Mouse (Mus musculus): Measurements from ENCODE around the gene Ddah2.

DNA sequence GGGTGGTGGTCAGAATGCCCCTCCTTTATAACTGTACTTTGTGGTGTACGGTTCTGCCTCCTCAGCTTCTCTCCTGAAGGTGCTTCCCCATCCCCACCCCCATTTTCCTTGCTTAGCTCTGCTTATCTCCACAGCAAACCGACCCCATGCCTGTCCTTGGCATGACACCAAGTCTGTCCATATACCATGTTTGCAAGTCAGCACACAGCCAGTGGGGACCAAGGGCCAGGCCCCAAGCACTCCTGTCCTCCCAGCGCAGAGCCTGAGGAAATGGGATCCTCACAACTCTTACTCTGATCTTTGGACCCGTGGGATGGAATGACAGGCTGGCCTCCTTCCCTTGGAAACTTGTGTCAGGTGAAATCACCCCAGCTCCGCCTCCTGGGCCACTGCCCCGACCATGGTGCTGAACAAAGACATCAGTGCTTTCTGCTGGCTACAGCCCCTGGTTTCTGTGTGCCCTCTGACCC lies 44.4 kb downstream of the Ddah2 start:
- TF ChIP-seq CTCF (IDR thresholded peaks at IDR 0.05; ENCODE audit: low read depth, low read length) (no peak), GATA1 (IDR thresholded peaks at IDR 0.05; ENCODE audit: borderline replicate concordance, low read length) (no peak), TAL1 (conservative IDR thresholded peaks at IDR 0.05; ENCODE audit: low read depth, low read length) (no peak), GATA2 (IDR thresholded peaks at IDR 0.05; ENCODE audit: borderline replicate concordance, low read depth, low read length) (no peak)
